Mouse (Mus musculus) stomach, postnatal 0 days (tissue): Measurements from ENCODE around the gene Lurap1.

Experiments
- CTCF ChIP-seq: IDR thresholded peaks from 2 replicates; pipeline ENCODE4 v1.5.1; 2016; ENCODE audit warnings: antibody characterized with exemption, low read depth, mild to moderate bottlenecking, moderate library complexity
- EP300 ChIP-seq: optimal IDR thresholded peaks from 2 replicates; pipeline ENCODE3; 2016; ENCODE audit warnings: antibody characterized with exemption

DNA sequence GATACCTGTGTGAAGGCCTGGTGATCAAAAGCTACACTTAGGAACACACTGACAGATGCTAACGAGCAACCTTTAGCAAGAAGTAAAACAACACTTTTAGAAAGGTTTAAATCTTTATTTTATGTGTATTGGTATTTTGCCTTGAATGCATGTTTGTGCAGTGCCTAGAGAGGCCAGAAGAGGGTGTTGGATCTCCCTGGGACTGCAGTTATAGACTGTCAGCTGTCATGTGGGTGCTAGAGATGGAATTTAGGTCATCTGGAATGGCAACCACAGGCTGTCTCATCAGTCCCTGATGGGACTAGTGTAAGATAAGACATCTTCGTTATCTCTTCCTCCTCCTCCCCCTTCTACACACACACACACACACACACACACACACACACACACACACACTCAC is 47.3 kb upstream of the Lurap1 start:
- TF ChIP-seq CTCF (peak; percentile 55), EP300 (no peak)
